Mouse (Mus musculus): ENCODE measurements around the gene Idh1. TPM values are rescaled to one million over a fixed set of nuclear protein-coding genes. Genes with fewer than 3 reads are reported as not detected.

The Idh1 gene
- polyA plus RNA-seq, 1 experiment from 2014 or later = 260 TPM

GRCm38 (mm10) chr1:65178902-65179432, 7.3 kb downstream of the Idh1 start:
- peak; percentile 96 for TF ChIP-seq CTCF (IDR thresholded peaks at IDR 0.05; ENCODE audit: low read depth)
- under 1% methylated on average over 39 of the region's 39 CpGs for WGBS

GRCm38 (mm10) chr1:65178126-65178901, 8.0 kb downstream of the Idh1 start:
- Histone ChIP-seq H3K4me3 (ENCODE audit: low read depth, low read length) (peak overlapping the region; percentile 71), H3K27me3 (replicated peaks; ENCODE audit: control insufficient read depth, insufficient read depth, low read length) (no peaks in the 10 kb centered on the region), H3K36me3 (ENCODE audit: control insufficient read depth, insufficient read depth) (peaks cover 8% of the 10 kb centered on the region; the same call in 1 of the 2 replicates), H3K27ac (ENCODE audit: low read depth, low read length) (peak overlapping the region; percentile 97), H3K9ac (ENCODE audit: low read depth, low read length) (peak overlapping the region; percentile 64), H3K9me3 (ENCODE audit: control insufficient read depth) (no peaks in the 10 kb centered on the region), H3K4me1 (replicated peaks; ENCODE audit: control insufficient read depth, insufficient read depth, low read length) (0 out of 2 replicates have a peak, but pooled peaks cover 6% of the 10 kb centered on the region), H3K4me2 (replicated peaks; ENCODE audit: low read depth) (peak overlapping the region; percentile 81)
- WGBS = 1% methylated on average over 27 of the region's 27 CpGs
- TF ChIP-seq CTCF (IDR thresholded peaks at IDR 0.05; ENCODE audit: low read depth) = peak; percentile 89
- ATAC-seq = peak; percentile 70

More at GRCm38 (mm10) chr1:65178902-65179432, 7.3 kb downstream of the Idh1 start:
- Histone ChIP-seq H3K27me3 (replicated peaks; ENCODE audit: control insufficient read depth, insufficient read depth, low read length) (no peaks in the 10 kb centered on the region), H3K4me1 (replicated peaks; ENCODE audit: control insufficient read depth, insufficient read depth, low read length) (0 out of 2 replicates have a peak, but pooled peaks cover 3% of the 10 kb centered on the region), H3K27ac (ENCODE audit: low read depth, low read length) (peak overlapping the region; percentile 97), H3K9me3 (ENCODE audit: control insufficient read depth) (no peaks in the 10 kb centered on the region), H3K9ac (ENCODE audit: low read depth, low read length) (peak overlapping the region; percentile 64), H3K36me3 (ENCODE audit: control insufficient read depth, insufficient read depth) (peaks cover 5% of the 10 kb centered on the region; the same call in 1 of the 2 replicates), H3K4me3 (ENCODE audit: low read depth, low read length) (peak overlapping the region; percentile 71), H3K4me2 (replicated peaks; ENCODE audit: low read depth) (peak overlapping the region; percentile 81)
- ATAC-seq = peak; percentile 82

GRCm38 (mm10) chr1:65177452-65177851, 8.8 kb downstream of the Idh1 start:
- no peaks in the 10 kb centered on the region for H3K27me3 ChIP-seq (replicated peaks; ENCODE audit: control insufficient read depth, insufficient read depth, low read length)
- H3K4me2 ChIP-seq (replicated peaks; ENCODE audit: low read depth) = peak overlapping the region; percentile 81
- no peak for ATAC-seq
- H3K36me3 ChIP-seq (ENCODE audit: control insufficient read depth, insufficient read depth) = peaks cover 14% of the 10 kb centered on the region; the same call in 1 of the 2 replicates
- peak overlapping the region; percentile 71 for H3K4me3 ChIP-seq (ENCODE audit: low read depth, low read length)
- 0 out of 2 replicates have a peak, but pooled peaks cover 6% of the 10 kb centered on the region for H3K4me1 ChIP-seq (replicated peaks; ENCODE audit: control insufficient read depth, insufficient read depth, low read length)
- no peaks in the 10 kb centered on the region for H3K9me3 ChIP-seq (ENCODE audit: control insufficient read depth)
- no peak for TF ChIP-seq CTCF (IDR thresholded peaks at IDR 0.05; ENCODE audit: low read depth)
- peak overlapping the region; percentile 28; the same call in 1 of the 2 replicates for H3K9ac ChIP-seq (ENCODE audit: low read depth, low read length)
- WGBS = 6% methylated on average over 3 of the region's 3 CpGs
- H3K27ac ChIP-seq (ENCODE audit: low read depth, low read length) = peak overlapping the region; percentile 97

- H3K9me3 ChIP-seq (ENCODE audit: control insufficient read depth) = no peaks in the 10 kb centered on the region
- peak overlapping the region; percentile 81 for H3K4me2 ChIP-seq (replicated peaks; ENCODE audit: low read depth)
- H3K27me3 ChIP-seq (replicated peaks; ENCODE audit: control insufficient read depth, insufficient read depth, low read length) = no peaks in the 10 kb centered on the region
- no peak for ATAC-seq
- no peak overlapping the region for H3K27ac ChIP-seq (ENCODE audit: low read depth, low read length)
- TF ChIP-seq CTCF (IDR thresholded peaks at IDR 0.05; ENCODE audit: low read depth) = no peak
- WGBS = 30% methylated on average over 5 of the region's 5 CpGs
- peaks cover 15% of the 10 kb centered on the region; the same call in 1 of the 2 replicates for H3K36me3 ChIP-seq (ENCODE audit: control insufficient read depth, insufficient read depth)
- H3K4me3 ChIP-seq (ENCODE audit: low read depth, low read length) = no peak overlapping the region
- no peak overlapping the region for H3K9ac ChIP-seq (ENCODE audit: low read depth, low read length)
- 0 out of 2 replicates have a peak, but pooled peaks cover 6% of the 10 kb centered on the region for H3K4me1 ChIP-seq (replicated peaks; ENCODE audit: control insufficient read depth, insufficient read depth, low read length)
Observed at GRCm38 (mm10) chr1:65176912-65177311, 9.4 kb downstream of the Idh1 start.

GRCm38 (mm10) chr1:65176171-65176570, 10.1 kb downstream of the Idh1 start:
- TF ChIP-seq CTCF (IDR thresholded peaks at IDR 0.05; ENCODE audit: low read depth) = no peak
- Histone ChIP-seq H3K4me3 (ENCODE audit: low read depth, low read length) (no peak overlapping the region), H3K27me3 (replicated peaks; ENCODE audit: control insufficient read depth, insufficient read depth, low read length) (no peaks in the 10 kb centered on the region), H3K9me3 (ENCODE audit: control insufficient read depth) (no peaks in the 10 kb centered on the region), H3K4me2 (replicated peaks; ENCODE audit: low read depth) (peak overlapping the region; percentile 81), H3K9ac (ENCODE audit: low read depth, low read length) (no peak overlapping the region), H3K27ac (ENCODE audit: low read depth, low read length) (peak overlapping the region; percentile 51), H3K36me3 (ENCODE audit: control insufficient read depth, insufficient read depth) (peaks cover 22% of the 10 kb centered on the region), H3K4me1 (replicated peaks; ENCODE audit: control insufficient read depth, insufficient read depth, low read length) (0 out of 2 replicates have a peak, but pooled peaks cover 6% of the 10 kb centered on the region)
- ATAC-seq = no peak
- 45% methylated on average over 4 of the region's 4 CpGs for WGBS

GRCm38 (mm10) chr1:65173716-65174115, 12.6 kb downstream of the Idh1 start:
- Histone ChIP-seq H3K9ac (ENCODE audit: low read depth, low read length) (no peak overlapping the region), H3K27ac (ENCODE audit: low read depth, low read length) (peak overlapping the region; percentile 15; the same call in 1 of the 2 replicates), H3K4me1 (replicated peaks; ENCODE audit: control insufficient read depth, insufficient read depth, low read length) (0 out of 2 replicates have a peak, but pooled peaks cover 6% of the 10 kb centered on the region), H3K4me3 (ENCODE audit: low read depth, low read length) (no peak overlapping the region), H3K27me3 (replicated peaks; ENCODE audit: control insufficient read depth, insufficient read depth, low read length) (no peaks in the 10 kb centered on the region), H3K36me3 (ENCODE audit: control insufficient read depth, insufficient read depth) (peaks cover 36% of the 10 kb centered on the region), H3K4me2 (replicated peaks; ENCODE audit: low read depth) (no peak overlapping the region), H3K9me3 (ENCODE audit: control insufficient read depth) (no peaks in the 10 kb centered on the region)
- TF ChIP-seq CTCF (IDR thresholded peaks at IDR 0.05; ENCODE audit: low read depth) = no peak
- 94% methylated on average over 2 of the region's 2 CpGs for WGBS
- no peak for ATAC-seq

Data from intestine, postnatal 0 days (tissue).